Mouse (Mus musculus) embryonic facial prominence, embryonic 11.5 days (tissue): Measurements from ENCODE around the gene Hadha. TPM values are rescaled to one million over a fixed set of nuclear protein-coding genes. Genes with fewer than 3 reads are reported as not detected.
A peak's percentile ranks its signal among the peaks of the same experiment; 100 is the strongest.

ENCODE experiments used
- microRNA counts: library from miRNA; unstranded; fragments of <30 nt; microRNA quantifications from one replicate; lab custom pipeline; 2016
- microRNA-seq: library from miRNA; unstranded; fragments of <30 nt; microRNA quantifications from one replicate; pipeline ENCODE4, GENCODE M21; 2016; ENCODE audit warnings: borderline number of aligned reads
- polyA plus RNA-seq: library from polyadenylated mRNA; unstranded; fragments of >200 nt; fragmentation: Nextera tagmentation; extraction: Ambion mirVana; gene quantifications from 2 replicates; pipeline ENCODE4 v1.2.1, GENCODE M21; 2014

Gene Hadha
- polyA plus RNA-seq, 1 experiment from 2014 or later, result 101 TPM

MicroRNA genes within 50 kb of the gene (microRNA counts, 519-probe panel; counts per million panel counts)
- microRNA mmu-miR-1960 (lab: Ali Mortazavi, UCI), result 1,745 counts per million, percentile 10 among the panel's probes with 10 or more counts

Small RNA genes within 50 kb of the gene (microRNA-seq; reads per million reads assigned to microRNA genes)
- 1.4 reads per million for gene Mir1960

Other genes starting within 250 kb of the Hadha start
- not detected in 2 replicates for gene Il6, start 142.0 kb downstream of the Hadha start, polyA plus RNA-seq
- gene Tyms, start 81.5 kb downstream of the Hadha start, polyA plus RNA-seq, result 409 and 418 TPM in 2 replicates
- gene Garem2, start 50.0 kb downstream of the Hadha start, polyA plus RNA-seq, result 3.1 TPM in 2 replicates
- gene 3110082J24Rik, start 49.1 kb downstream of the Hadha start, polyA plus RNA-seq, result 0.62 and 0.85 TPM in 2 replicates
- 133 and 139 TPM in 2 replicates for gene Hadhb, start 86 bp upstream of the Hadha start, polyA plus RNA-seq
- not detected in 2 replicates for gene Adgrf3, start 50.6 kb upstream of the Hadha start, polyA plus RNA-seq
- 18.7 and 19.9 TPM in 2 replicates for gene Selenoi, start 77.4 kb upstream of the Hadha start, polyA plus RNA-seq
- 0.20 and 0.21 TPM in 2 replicates for gene Drc1, start 126.2 kb upstream of the Hadha start, polyA plus RNA-seq